In genomic region chr5:66346756-66347155, GRCm38 (mm10) we compare ENCODE assay signal across 14 mouse cellular contexts.
"Had no signal": no experiment of that assay in that cellular context is flagged by ENCODE, and none has a peak within 500 bp of the region (broad histone marks: within the 10 kb centered on the region; RNA-seq: fewer than 3 reads in every experiment).

No protein-coding gene starts in this region.

- H3K4me2 ChIP-seq: hindbrain, embryonic 13.5 days; limb, embryonic 13.5 days; liver, embryonic 12.5 days; lung, embryonic 14.5 days had no signal

- H3K4me1 ChIP-seq: liver, embryonic 12.5 days had no signal

- H3K36me3 ChIP-seq: hindbrain, embryonic 13.5 days; liver, embryonic 12.5 days; midbrain, embryonic 10.5 days had no signal

- H3K9ac ChIP-seq: hindbrain, embryonic 13.5 days; limb, embryonic 13.5 days; liver, embryonic 12.5 days; lung, embryonic 14.5 days had no signal

- H3K27ac ChIP-seq: hindbrain, embryonic 13.5 days; hindbrain, postnatal 0 days; layer of hippocampus, adult 2 months; limb, embryonic 13.5 days; liver, embryonic 12.5 days; midbrain, embryonic 10.5 days had no signal

- H3K9me3 ChIP-seq: hindbrain, embryonic 13.5 days; limb, embryonic 13.5 days; liver, embryonic 12.5 days; midbrain, embryonic 10.5 days had no signal

- H3K27me3 ChIP-seq: hindbrain, embryonic 13.5 days; limb, embryonic 13.5 days; liver, embryonic 12.5 days had no signal

- H3K4me3 ChIP-seq: hindbrain, embryonic 13.5 days; layer of hippocampus, adult 2 months; limb, embryonic 13.5 days; liver, embryonic 12.5 days; midbrain, embryonic 10.5 days; myocyte had no signal

- DNase-seq: left cerebral cortex, postnatal 4 days; lung, embryonic 14.5 days; lung, postnatal 10 days; lung, postnatal 4 days; midbrain, embryonic 14.5 days; thymus, adult 18-20 months; thymus, postnatal 14 days had no signal

- ATAC-seq: hindbrain, postnatal 0 days; liver, embryonic 12.5 days had no signal
